20 mouse cellular contexts compared by ENCODE assay signal in the genomic region with DNA sequence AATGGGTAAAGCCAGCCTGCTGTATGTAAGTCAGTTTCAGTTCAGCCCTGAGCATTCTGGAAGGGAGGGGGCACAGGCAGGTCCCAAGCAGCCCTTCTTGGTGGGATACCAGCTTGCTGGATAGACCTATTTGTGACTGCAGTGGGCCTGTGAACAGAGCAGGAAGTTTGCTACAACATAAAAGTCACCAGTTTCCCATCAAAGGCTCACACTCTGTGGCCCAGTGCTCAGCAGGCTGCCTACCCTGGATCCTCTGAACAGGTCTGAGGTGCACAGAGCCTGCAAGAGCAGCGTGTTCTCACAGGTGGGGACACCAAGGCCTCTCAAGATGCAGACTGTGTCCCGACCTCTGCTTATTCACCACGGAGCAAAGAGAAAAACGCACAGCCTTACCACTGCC. TPM values are rescaled to one million over a fixed set of nuclear protein-coding genes. Genes with fewer than 3 reads are reported as not detected.
DNase-seq lines count a peak whose midpoint lies in the region; ATAC-seq and TF ChIP-seq lines count a peak whose summit lies in the region.
"Had no signal": no experiment of that assay in that cellular context is flagged by ENCODE, and none has a peak within 500 bp of the region (broad histone marks: within the 10 kb centered on the region; RNA-seq: fewer than 3 reads in every experiment).

No protein-coding gene starts in this region.

- H3K36me3 ChIP-seq in neural tube, embryonic 13.5 days = no peaks in the 10 kb centered on the region
- H3K36me3 ChIP-seq: embryonic facial prominence, embryonic 10.5 days had no signal

- H3K27me3 ChIP-seq in neural tube, embryonic 13.5 days = peaks cover 27% of the 10 kb centered on the region

- H3K4me1 ChIP-seq in neural tube, embryonic 13.5 days (replicated peaks) = peaks cover 13% of the 10 kb centered on the region

- peak; percentile 27 for DNase-seq in CD4-positive, CD25-positive, alpha-beta regulatory T cell, adult 2 months (ENCODE audit: low read depth, low spot score)
- DNase-seq in left cerebral cortex, adult 2 months (ENCODE audit: extremely low spot score in 1 of 2, low spot score in 2 of 2) = no peak
- no peak for DNase-seq in left cerebral cortex, postnatal 4 days
- no peak for DNase-seq in neural tube, embryonic 10.5 days (ENCODE audit: extremely low spot score, low spot score)
- DNase-seq in thymus, postnatal 36 days = peak; percentile 48 to 55
- no peak for DNase-seq in frontal cortex, postnatal 25 days (ENCODE audit: low spot score in 2 of 2)
- DNase-seq: adrenal gland, adult 2 months; cerebellum, adult 11-12 months; heart, adult 18-20 months; kidney, adult 18-20 months; kidney, postnatal 10 days; liver; liver, postnatal 0 days had no signal

- no peaks in the 10 kb centered on the region for H3K9me3 ChIP-seq in neural tube, embryonic 13.5 days
- H3K9me3 ChIP-seq: embryonic facial prominence, embryonic 10.5 days had no signal

- peak overlapping the region; percentile 78 for H3K27ac ChIP-seq in left cerebral cortex, adult 2 months
- 0 out of 2 replicates have a peak overlapping the region, but pooled peaks have one; percentile 14 for H3K27ac ChIP-seq in neural tube, embryonic 13.5 days (replicated peaks)
- H3K27ac ChIP-seq: embryonic facial prominence, embryonic 10.5 days had no signal

- intact Hi-C loops in left cerebral cortex, adult 2 months (cut with DNase I) = no loop called here
- intact Hi-C loops in left cerebral cortex, postnatal 4 days (cut with DNase I) = no loop called here

- 69% methylated on average over 4 of the region's 4 CpGs for WGBS in neural tube, embryonic 13.5 days

- no peak overlapping the region for H3K4me3 ChIP-seq in left cerebral cortex, adult 2 months
- no peak overlapping the region for H3K4me3 ChIP-seq in neural tube, embryonic 13.5 days
- H3K4me3 ChIP-seq: embryonic facial prominence, embryonic 10.5 days had no signal

- ATAC-seq in CD4-positive, CD25-positive, alpha-beta regulatory T cell, adult 4 months = no peak
- ATAC-seq in neural tube, embryonic 13.5 days (ENCODE audit: low read depth) = no peak
- ATAC-seq: forebrain, embryonic 16.5 days; hindbrain, postnatal 0 days; liver, postnatal 0 days had no signal

- TF ChIP-seq CTCF in left cerebral cortex, adult 2 months (IDR thresholded peaks at IDR 0.05) = no peak

- no peak overlapping the region for H3K4me2 ChIP-seq in neural tube, embryonic 13.5 days

- no peak overlapping the region for H3K9ac ChIP-seq in neural tube, embryonic 13.5 days
- H3K9ac ChIP-seq: liver, postnatal 0 days had no signal

RNA-seq across cellular contexts. Expression of a gene that starts 5.7 kb away (rescaled TPM):
- polyA plus RNA-seq in CD4-positive, CD25-positive, alpha-beta regulatory T cell, adult 4 months (2017; shearing (Covaris generic)) = 1 to 10 TPM; 1.4 to 2.8 TPM
- 10 to 100 TPM; 32.7 to 41.7 TPM for total RNA-seq in left cerebral cortex, adult 2 months (2021)
- 10 to 100 TPM; 19.2 to 26.6 TPM for total RNA-seq in left cerebral cortex, postnatal 4 days (2021)
- polyA plus RNA-seq in neural tube, embryonic 13.5 days (2015; fragmentation: Nextera tagmentation; extraction: Ambion mirVana) = 3.3 TPM in 2 replicates
- total RNA-seq: CH12.LX; megakaryocyte progenitor cell, adult 5-6 weeks had no signal

RNA-seq across cellular contexts. Expression of a gene that starts 49.6 kb away (rescaled TPM):
- polyA plus RNA-seq in CD4-positive, CD25-positive, alpha-beta regulatory T cell, adult 4 months (2017; shearing (Covaris generic)) = 10 to 100 TPM; 48.1 to 54.3 TPM
- total RNA-seq in left cerebral cortex, adult 2 months (2021) = 10 to 100 TPM; 52.3 to 52.6 TPM
- 1 to 10 TPM; 5.6 to 6.8 TPM for total RNA-seq in left cerebral cortex, postnatal 4 days (2021)
- polyA plus RNA-seq in neural tube, embryonic 13.5 days (2015; fragmentation: Nextera tagmentation; extraction: Ambion mirVana) = 3.0 and 3.3 TPM in 2 replicates

Comparison
In these comparisons a context has a peak if more than half of its experiments do, and no peak if none do; other contexts are left out.
1. RNA of a gene that starts 49.6 kb away (total RNA-seq): 52.3 to 52.6 TPM in left cerebral cortex, adult 2 months; 5.6 to 6.8 TPM in left cerebral cortex, postnatal 4 days; every median in the first group is over 4 times any median in the second.
2. DNase-seq: peak in CD4-positive, CD25-positive, alpha-beta regulatory T cell, adult 2 months (single experiment) and thymus, postnatal 36 days (2 of 2); none in left cerebral cortex, adult 2 months (0 of 2), left cerebral cortex, postnatal 4 days (single experiment), neural tube, embryonic 10.5 days (single experiment) and frontal cortex, postnatal 25 days (0 of 2).